Mouse (Mus musculus): ENCODE data around the gene Slc23a2. TPM values are rescaled to one million over a fixed set of nuclear protein-coding genes. Genes with fewer than 3 reads are reported as not detected.
A peak's percentile ranks its signal among the peaks of the same experiment; 100 is the strongest.

Slc23a2 gene
- polyA plus RNA-seq, 1 experiment from 2014 or later, result 25.5 TPM

GRCm38 (mm10) chr2:132129980-132130379 is 14.9 kb downstream of the Slc23a2 start:
- Histone ChIP-seq H3K4me3 (no peak overlapping the region), H3K9ac (no peak overlapping the region), H3K4me1 (replicated peaks) (peaks cover 34% of the 10 kb centered on the region), H3K9me3 (no peaks in the 10 kb centered on the region), H3K36me3 (no peaks in the 10 kb centered on the region), H3K27ac (no peak overlapping the region), H3K27me3 (no peaks in the 10 kb centered on the region), H3K4me2 (no peak overlapping the region)
- WGBS, result 94% methylated on average over 7 of the region's 7 CpGs
- ATAC-seq (ENCODE audit: low FRiP score), result no peak

- no peak overlapping the region for H3K27ac ChIP-seq
- ATAC-seq (ENCODE audit: low FRiP score), result no peak
- no peaks in the 10 kb centered on the region for H3K27me3 ChIP-seq
- H3K9me3 ChIP-seq, result no peaks in the 10 kb centered on the region
- H3K4me1 ChIP-seq (replicated peaks), result peaks cover 26% of the 10 kb centered on the region
- no peak overlapping the region for H3K4me3 ChIP-seq
- no peaks in the 10 kb centered on the region for H3K36me3 ChIP-seq
- 93% methylated on average over 7 of the region's 7 CpGs for WGBS
- no peak overlapping the region for H3K4me2 ChIP-seq
- no peak overlapping the region for H3K9ac ChIP-seq
Observed at GRCm38 (mm10) chr2:132129247-132129646, 15.7 kb downstream of the Slc23a2 start.

GRCm38 (mm10) chr2:132127904-132128303 is 17.0 kb downstream of the Slc23a2 start:
- peaks cover 17% of the 10 kb centered on the region for H3K4me1 ChIP-seq (replicated peaks)
- H3K36me3 ChIP-seq, result no peaks in the 10 kb centered on the region
- ATAC-seq (ENCODE audit: low FRiP score), result no peak
- H3K27me3 ChIP-seq, result no peaks in the 10 kb centered on the region
- no peak overlapping the region for H3K27ac ChIP-seq
- H3K4me2 ChIP-seq, result no peak overlapping the region
- H3K9ac ChIP-seq, result no peak overlapping the region
- no peaks in the 10 kb centered on the region for H3K9me3 ChIP-seq
- no peak overlapping the region for H3K4me3 ChIP-seq
- WGBS, result 49% methylated on average over 10 of the region's 10 CpGs

GRCm38 (mm10) chr2:132126292-132126691 is 18.6 kb downstream of the Slc23a2 start:
- Histone ChIP-seq H3K36me3 (no peaks in the 10 kb centered on the region), H3K9me3 (no peaks in the 10 kb centered on the region), H3K4me3 (no peak overlapping the region), H3K4me1 (replicated peaks) (peaks cover 11% of the 10 kb centered on the region), H3K27me3 (no peaks in the 10 kb centered on the region), H3K9ac (no peak overlapping the region), H3K27ac (no peak overlapping the region), H3K4me2 (no peak overlapping the region)
- no peak for ATAC-seq (ENCODE audit: low FRiP score)
- 91% methylated on average over 1 of the region's 1 CpGs for WGBS

GRCm38 (mm10) chr2:132123063-132123462 is 21.8 kb downstream of the Slc23a2 start:
- no peak for ATAC-seq (ENCODE audit: low FRiP score)
- Histone ChIP-seq H3K4me3 (no peak overlapping the region), H3K4me2 (no peak overlapping the region), H3K9me3 (no peaks in the 10 kb centered on the region), H3K27me3 (no peaks in the 10 kb centered on the region), H3K4me1 (replicated peaks) (peaks cover 3% of the 10 kb centered on the region), H3K9ac (no peak overlapping the region), H3K36me3 (no peaks in the 10 kb centered on the region), H3K27ac (no peak overlapping the region)
- WGBS, result 80% methylated on average over 4 of the region's 4 CpGs

- Histone ChIP-seq H3K27me3 (no peaks in the 10 kb centered on the region), H3K4me1 (replicated peaks) (no peaks in the 10 kb centered on the region), H3K4me2 (no peak overlapping the region), H3K9me3 (no peaks in the 10 kb centered on the region), H3K36me3 (no peaks in the 10 kb centered on the region), H3K27ac (no peak overlapping the region), H3K9ac (no peak overlapping the region), H3K4me3 (no peak overlapping the region)
- ATAC-seq (ENCODE audit: low FRiP score), result no peak
- 95% methylated on average over 3 of the region's 3 CpGs for WGBS
Observed at GRCm38 (mm10) chr2:132121050-132121449, 23.9 kb downstream of the Slc23a2 start.

GRCm38 (mm10) chr2:132118646-132119045 is 26.3 kb downstream of the Slc23a2 start:
- no peak overlapping the region for H3K4me3 ChIP-seq
- H3K27ac ChIP-seq, result no peak overlapping the region
- WGBS, result 81% methylated on average over 1 of the region's 1 CpGs
- no peaks in the 10 kb centered on the region for H3K27me3 ChIP-seq
- H3K4me2 ChIP-seq, result no peak overlapping the region
- no peaks in the 10 kb centered on the region for H3K36me3 ChIP-seq
- no peaks in the 10 kb centered on the region for H3K9me3 ChIP-seq
- H3K9ac ChIP-seq, result no peak overlapping the region
- ATAC-seq (ENCODE audit: low FRiP score), result no peak
- H3K4me1 ChIP-seq (replicated peaks), result no peaks in the 10 kb centered on the region; the same call in 1 of the 2 replicates

- Histone ChIP-seq H3K27ac (no peak overlapping the region), H3K4me3 (no peak overlapping the region), H3K9me3 (no peaks in the 10 kb centered on the region), H3K27me3 (no peaks in the 10 kb centered on the region), H3K4me1 (replicated peaks) (peaks cover 7% of the 10 kb centered on the region; the same call in 1 of the 2 replicates), H3K9ac (no peak overlapping the region), H3K4me2 (no peak overlapping the region), H3K36me3 (no peaks in the 10 kb centered on the region)
- WGBS, result 92% methylated on average over 5 of the region's 5 CpGs
- ATAC-seq (ENCODE audit: low FRiP score), result no peak
Observed at GRCm38 (mm10) chr2:132115936-132116335, 29.0 kb downstream of the Slc23a2 start.

- 73% methylated on average over 6 of the region's 6 CpGs for WGBS
- no peaks in the 10 kb centered on the region for H3K27me3 ChIP-seq
- no peak overlapping the region for H3K4me2 ChIP-seq
- peaks cover 7% of the 10 kb centered on the region; the same call in 1 of the 2 replicates for H3K4me1 ChIP-seq (replicated peaks)
- H3K36me3 ChIP-seq, result no peaks in the 10 kb centered on the region
- no peaks in the 10 kb centered on the region for H3K9me3 ChIP-seq
- no peak for ATAC-seq (ENCODE audit: low FRiP score)
- no peak overlapping the region for H3K4me3 ChIP-seq
- no peak overlapping the region for H3K27ac ChIP-seq
- H3K9ac ChIP-seq, result no peak overlapping the region
Observed at GRCm38 (mm10) chr2:132115344-132115743, 29.6 kb downstream of the Slc23a2 start.

- H3K36me3 ChIP-seq, result no peaks in the 10 kb centered on the region
- no peaks in the 10 kb centered on the region for H3K27me3 ChIP-seq
- no peaks in the 10 kb centered on the region for H3K9me3 ChIP-seq
- peaks cover 7% of the 10 kb centered on the region; the same call in 1 of the 2 replicates for H3K4me1 ChIP-seq (replicated peaks)
- H3K4me3 ChIP-seq, result no peak overlapping the region
- no peak overlapping the region for H3K27ac ChIP-seq
- no peak for ATAC-seq (ENCODE audit: low FRiP score)
- 59% methylated on average over 11 of the region's 11 CpGs for WGBS
- H3K4me2 ChIP-seq, result no peak overlapping the region
- no peak overlapping the region for H3K9ac ChIP-seq
Observed at GRCm38 (mm10) chr2:132113962-132114759, 30.7 kb downstream of the Slc23a2 start.

GRCm38 (mm10) chr2:132112319-132112718 is 32.6 kb downstream of the Slc23a2 start:
- Histone ChIP-seq H3K4me3 (no peak overlapping the region), H3K4me1 (replicated peaks) (peaks cover 11% of the 10 kb centered on the region), H3K36me3 (peaks cover 6% of the 10 kb centered on the region), H3K27ac (no peak overlapping the region), H3K9me3 (no peaks in the 10 kb centered on the region), H3K27me3 (no peaks in the 10 kb centered on the region), H3K9ac (no peak overlapping the region), H3K4me2 (no peak overlapping the region)
- 82% methylated on average over 4 of the region's 4 CpGs for WGBS
- no peak for ATAC-seq (ENCODE audit: low FRiP score)

- no peaks in the 10 kb centered on the region for H3K27me3 ChIP-seq
- no peak for ATAC-seq (ENCODE audit: low FRiP score)
- H3K27ac ChIP-seq, result no peak overlapping the region
- H3K4me1 ChIP-seq (replicated peaks), result peaks cover 15% of the 10 kb centered on the region
- peaks cover 6% of the 10 kb centered on the region for H3K36me3 ChIP-seq
- H3K4me2 ChIP-seq, result no peak overlapping the region
- 72% methylated on average over 2 of the region's 2 CpGs for WGBS
- H3K4me3 ChIP-seq, result no peak overlapping the region
- no peaks in the 10 kb centered on the region for H3K9me3 ChIP-seq
- H3K9ac ChIP-seq, result no peak overlapping the region
Observed at GRCm38 (mm10) chr2:132111905-132112304, 33.0 kb downstream of the Slc23a2 start.

GRCm38 (mm10) chr2:132111266-132111665 is 33.6 kb downstream of the Slc23a2 start:
- Histone ChIP-seq H3K4me2 (no peak overlapping the region), H3K27me3 (no peaks in the 10 kb centered on the region), H3K9me3 (no peaks in the 10 kb centered on the region), H3K36me3 (peaks cover 6% of the 10 kb centered on the region), H3K27ac (peak overlapping the region; percentile 40; the same call in 1 of the 2 replicates), H3K9ac (0 out of 2 replicates have a peak overlapping the region, but pooled peaks have one; percentile 5), H3K4me3 (no peak overlapping the region), H3K4me1 (replicated peaks) (peaks cover 21% of the 10 kb centered on the region)
- ATAC-seq (ENCODE audit: low FRiP score), result peak; percentile 38
- 54% methylated on average over 9 of the region's 9 CpGs for WGBS

Measured in hindbrain, embryonic 13.5 days (tissue).